Mouse (Mus musculus): ENCODE measurements around the gene Bcl2l11. TPM values are rescaled to one million over a fixed set of nuclear protein-coding genes. Genes with fewer than 3 reads are reported as not detected.
"Not testable (repeated sequence)": the region's sequence is repeated elsewhere in the genome, so short reads cannot be mapped to it uniquely, and the experiment has no call there.

The Bcl2l11 gene
- polyA plus RNA-seq, 1 experiment from 2014 or later = 13.4 TPM

- WGBS = 46% methylated on average over 11 of the region's 11 CpGs
Observed at GRCm38 (mm10) chr2:128091431-128092369, 34.1 kb upstream of the Bcl2l11 start.

GRCm38 (mm10) chr2:128092451-128092850, 33.4 kb upstream of the Bcl2l11 start:
- no peak for ATAC-seq (ENCODE audit: low FRiP score, low read depth)
- Histone ChIP-seq H3K9ac (no peak overlapping the region), H3K27ac (replicated peaks) (no peak overlapping the region), H3K4me2 (no peak overlapping the region), H3K9me3 (no peaks in the 10 kb centered on the region), H3K4me3 (no peak overlapping the region), H3K4me1 (replicated peaks) (peaks cover 5% of the 10 kb centered on the region; the same call in 1 of the 2 replicates), H3K36me3 (no peaks in the 10 kb centered on the region), H3K27me3 (no peaks in the 10 kb centered on the region)
- WGBS = 58% methylated on average over 2 of the region's 2 CpGs

More at GRCm38 (mm10) chr2:128091431-128092369, 34.1 kb upstream of the Bcl2l11 start:
- Histone ChIP-seq H3K4me1 (replicated peaks) (peaks cover 5% of the 10 kb centered on the region; the same call in 1 of the 2 replicates), H3K4me3 (no peak overlapping the region), H3K36me3 (no peaks in the 10 kb centered on the region), H3K9ac (no peak overlapping the region), H3K9me3 (no peaks in the 10 kb centered on the region), H3K27me3 (no peaks in the 10 kb centered on the region), H3K4me2 (no peak overlapping the region), H3K27ac (replicated peaks) (no peak overlapping the region)
- ATAC-seq (ENCODE audit: low FRiP score, low read depth) = no peak

- H3K4me1 ChIP-seq (replicated peaks) = peaks cover 11% of the 10 kb centered on the region; the same call in 1 of the 2 replicates
- H3K27me3 ChIP-seq = no peaks in the 10 kb centered on the region
- no peak for ATAC-seq (ENCODE audit: low FRiP score, low read depth)
- H3K9ac ChIP-seq = no peak overlapping the region
- no peak overlapping the region for H3K27ac ChIP-seq (replicated peaks)
- no peaks in the 10 kb centered on the region for H3K36me3 ChIP-seq
- no peak overlapping the region for H3K4me2 ChIP-seq
- H3K4me3 ChIP-seq = no peak overlapping the region
- WGBS = 72% methylated on average over 5 of the region's 5 CpGs
- H3K9me3 ChIP-seq = no peaks in the 10 kb centered on the region
Observed at GRCm38 (mm10) chr2:128094196-128094595, 31.6 kb upstream of the Bcl2l11 start.

- H3K36me3 ChIP-seq = no peaks in the 10 kb centered on the region
- H3K9me3 ChIP-seq = no peaks in the 10 kb centered on the region
- no peak overlapping the region for H3K27ac ChIP-seq (replicated peaks)
- WGBS = 72% methylated on average over 2 of the region's 2 CpGs
- ATAC-seq (ENCODE audit: low FRiP score, low read depth) = no peak
- no peak overlapping the region for H3K4me3 ChIP-seq
- no peak overlapping the region for H3K4me2 ChIP-seq
- no peaks in the 10 kb centered on the region for H3K27me3 ChIP-seq
- no peak overlapping the region for H3K9ac ChIP-seq
- peaks cover 11% of the 10 kb centered on the region; the same call in 1 of the 2 replicates for H3K4me1 ChIP-seq (replicated peaks)
Observed at GRCm38 (mm10) chr2:128094602-128095001, 31.2 kb upstream of the Bcl2l11 start.

- no peak for ATAC-seq (ENCODE audit: low FRiP score, low read depth)
- H3K9me3 ChIP-seq = no peaks in the 10 kb centered on the region
- H3K36me3 ChIP-seq = no peaks in the 10 kb centered on the region
- H3K4me3 ChIP-seq = no peak overlapping the region
- peaks cover 11% of the 10 kb centered on the region; the same call in 1 of the 2 replicates for H3K4me1 ChIP-seq (replicated peaks)
- no peak overlapping the region for H3K27ac ChIP-seq (replicated peaks)
- H3K4me2 ChIP-seq = no peak overlapping the region
- 38% methylated on average over 1 of the region's 1 CpGs for WGBS
- no peak overlapping the region for H3K9ac ChIP-seq
- H3K27me3 ChIP-seq = no peaks in the 10 kb centered on the region
Observed at GRCm38 (mm10) chr2:128095270-128095669, 30.6 kb upstream of the Bcl2l11 start.

- Histone ChIP-seq H3K4me1 (replicated peaks) (peaks cover 11% of the 10 kb centered on the region; the same call in 1 of the 2 replicates), H3K4me2 (no peak overlapping the region), H3K9me3 (no peaks in the 10 kb centered on the region), H3K4me3 (no peak overlapping the region), H3K27ac (replicated peaks) (no peak overlapping the region), H3K36me3 (no peaks in the 10 kb centered on the region), H3K9ac (no peak overlapping the region), H3K27me3 (no peaks in the 10 kb centered on the region)
- WGBS = 86% methylated on average over 1 of the region's 1 CpGs
- ATAC-seq (ENCODE audit: low FRiP score, low read depth) = no peak
Observed at GRCm38 (mm10) chr2:128096070-128096469, 29.8 kb upstream of the Bcl2l11 start.

- 85% methylated on average over 4 of the region's 5 CpGs for WGBS
- not testable (repeated sequence) for H3K36me3 ChIP-seq; H3K4me1 ChIP-seq (replicated peaks)
Observed at GRCm38 (mm10) chr2:128098118-128098517, 27.7 kb upstream of the Bcl2l11 start.

GRCm38 (mm10) chr2:128102086-128102485, 23.8 kb upstream of the Bcl2l11 start:
- Histone ChIP-seq H3K36me3 (no peaks in the 10 kb centered on the region), H3K4me1 (replicated peaks) (peaks cover 6% of the 10 kb centered on the region; the same call in 1 of the 2 replicates), H3K27ac (replicated peaks) (no peak overlapping the region), H3K4me2 (no peak overlapping the region), H3K4me3 (no peak overlapping the region), H3K27me3 (no peaks in the 10 kb centered on the region), H3K9me3 (no peaks in the 10 kb centered on the region), H3K9ac (no peak overlapping the region)
- ATAC-seq (ENCODE audit: low FRiP score, low read depth) = no peak
- 91% methylated on average over 9 of the region's 9 CpGs for WGBS

More at GRCm38 (mm10) chr2:128098118-128098517, 27.7 kb upstream of the Bcl2l11 start:
- not testable (repeated sequence) for H3K9me3 ChIP-seq; H3K27me3 ChIP-seq; H3K27ac ChIP-seq (replicated peaks); H3K9ac ChIP-seq; ATAC-seq (ENCODE audit: low FRiP score, low read depth); H3K4me3 ChIP-seq; H3K4me2 ChIP-seq

GRCm38 (mm10) chr2:128104815-128105214, 21.0 kb upstream of the Bcl2l11 start:
- Histone ChIP-seq H3K9ac (no peak overlapping the region), H3K9me3 (no peaks in the 10 kb centered on the region), H3K36me3 (no peaks in the 10 kb centered on the region), H3K4me1 (replicated peaks) (no peaks in the 10 kb centered on the region), H3K4me2 (no peak overlapping the region), H3K4me3 (no peak overlapping the region), H3K27me3 (no peaks in the 10 kb centered on the region), H3K27ac (replicated peaks) (no peak overlapping the region)
- 68% methylated on average over 5 of the region's 5 CpGs for WGBS
- no peak for ATAC-seq (ENCODE audit: low FRiP score, low read depth)

GRCm38 (mm10) chr2:128105651-128106050, 20.2 kb upstream of the Bcl2l11 start:
- no peaks in the 10 kb centered on the region for H3K27me3 ChIP-seq
- no peaks in the 10 kb centered on the region for H3K9me3 ChIP-seq
- H3K4me2 ChIP-seq = no peak overlapping the region
- H3K4me3 ChIP-seq = no peak overlapping the region
- H3K27ac ChIP-seq (replicated peaks) = no peak overlapping the region
- ATAC-seq (ENCODE audit: low FRiP score, low read depth) = no peak
- H3K4me1 ChIP-seq (replicated peaks) = no peaks in the 10 kb centered on the region
- no peak overlapping the region for H3K9ac ChIP-seq
- H3K36me3 ChIP-seq = no peaks in the 10 kb centered on the region
- WGBS = 87% methylated on average over 11 of the region's 11 CpGs

GRCm38 (mm10) chr2:128111537-128111936, 14.3 kb upstream of the Bcl2l11 start:
- ATAC-seq (ENCODE audit: low FRiP score, low read depth) = no peak
- H3K9ac ChIP-seq = no peak overlapping the region
- no peaks in the 10 kb centered on the region for H3K36me3 ChIP-seq
- H3K9me3 ChIP-seq = no peaks in the 10 kb centered on the region
- H3K4me1 ChIP-seq (replicated peaks) = no peaks in the 10 kb centered on the region
- no peak overlapping the region for H3K4me2 ChIP-seq
- WGBS = 74% methylated on average over 9 of the region's 9 CpGs
- H3K27me3 ChIP-seq = no peaks in the 10 kb centered on the region
- H3K4me3 ChIP-seq = no peak overlapping the region
- H3K27ac ChIP-seq (replicated peaks) = no peak overlapping the region

- Histone ChIP-seq H3K27ac (replicated peaks) (no peak overlapping the region), H3K4me3 (no peak overlapping the region), H3K36me3 (no peaks in the 10 kb centered on the region), H3K4me1 (replicated peaks) (no peaks in the 10 kb centered on the region), H3K9ac (no peak overlapping the region), H3K4me2 (no peak overlapping the region), H3K9me3 (no peaks in the 10 kb centered on the region), H3K27me3 (no peaks in the 10 kb centered on the region)
- WGBS = 80% methylated on average over 3 of the region's 3 CpGs
- no peak for ATAC-seq (ENCODE audit: low FRiP score, low read depth)
Observed at GRCm38 (mm10) chr2:128114621-128115020, 11.2 kb upstream of the Bcl2l11 start.

All from hindbrain, embryonic 15.5 days (tissue).